Mouse (Mus musculus): ENCODE results near the gene Neurl4.

Neurl4 gene

DNA sequence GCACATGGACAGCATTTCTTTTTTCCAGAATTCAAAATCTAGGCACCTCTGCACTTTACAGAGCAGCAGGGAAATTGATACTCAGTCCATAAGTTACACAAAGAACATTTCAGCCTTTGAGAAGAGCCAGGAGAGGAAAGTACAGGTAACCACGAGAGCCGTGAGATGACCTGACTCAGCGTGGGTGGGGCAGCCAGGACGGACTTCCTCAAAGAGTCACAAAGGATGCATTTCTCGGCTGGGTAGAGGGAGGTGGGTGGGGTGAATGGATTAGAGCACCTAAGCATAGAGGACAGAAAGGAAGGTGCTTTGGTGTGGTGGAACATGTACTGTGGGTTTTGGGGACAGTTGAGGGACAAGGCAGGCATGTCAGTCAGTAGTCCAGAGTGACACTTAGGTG lies 61.0 kb downstream of the Neurl4 start:
- DNase-seq = no peak
